Mouse (Mus musculus): ENCODE measurements around the gene Ccdc110. TPM values are rescaled to one million over a fixed set of nuclear protein-coding genes. Genes with fewer than 3 reads are reported as not detected.

The Ccdc110 gene
- polyA plus RNA-seq, 1 experiment from 2014 or later = not detected

- no peak overlapping the region for H3K27ac ChIP-seq (ENCODE audit: low read length)
- no peak for ATAC-seq
- H3K36me3 ChIP-seq (ENCODE audit: insufficient read depth, low read length) = no peaks in the 10 kb centered on the region
- no peaks in the 10 kb centered on the region for H3K4me1 ChIP-seq (ENCODE audit: insufficient read depth, low read depth, low read length)
- no peak overlapping the region for H3K4me3 ChIP-seq (ENCODE audit: low read depth, low read length)
- no peak overlapping the region for H3K4me2 ChIP-seq (replicated peaks; ENCODE audit: low read depth, low read length)
- H3K9me3 ChIP-seq (ENCODE audit: low read length) = no peaks in the 10 kb centered on the region
- H3K27me3 ChIP-seq (replicated peaks; ENCODE audit: insufficient read depth, low read length) = no peaks in the 10 kb centered on the region
- WGBS = 62% methylated on average over 2 of the region's 2 CpGs
- no peak overlapping the region for H3K9ac ChIP-seq (replicated peaks; ENCODE audit: low read depth)
- TF ChIP-seq CTCF (IDR thresholded peaks at IDR 0.05) = no peak
- TF ChIP-seq EP300 (IDR thresholded peaks at IDR 0.05) = no peak
- DNase-seq (ENCODE audit: low spot score) = no peak
Measured at GRCm38 (mm10) chr8:45988189-45988588, 53.8 kb downstream of the Ccdc110 start.

DNA sequence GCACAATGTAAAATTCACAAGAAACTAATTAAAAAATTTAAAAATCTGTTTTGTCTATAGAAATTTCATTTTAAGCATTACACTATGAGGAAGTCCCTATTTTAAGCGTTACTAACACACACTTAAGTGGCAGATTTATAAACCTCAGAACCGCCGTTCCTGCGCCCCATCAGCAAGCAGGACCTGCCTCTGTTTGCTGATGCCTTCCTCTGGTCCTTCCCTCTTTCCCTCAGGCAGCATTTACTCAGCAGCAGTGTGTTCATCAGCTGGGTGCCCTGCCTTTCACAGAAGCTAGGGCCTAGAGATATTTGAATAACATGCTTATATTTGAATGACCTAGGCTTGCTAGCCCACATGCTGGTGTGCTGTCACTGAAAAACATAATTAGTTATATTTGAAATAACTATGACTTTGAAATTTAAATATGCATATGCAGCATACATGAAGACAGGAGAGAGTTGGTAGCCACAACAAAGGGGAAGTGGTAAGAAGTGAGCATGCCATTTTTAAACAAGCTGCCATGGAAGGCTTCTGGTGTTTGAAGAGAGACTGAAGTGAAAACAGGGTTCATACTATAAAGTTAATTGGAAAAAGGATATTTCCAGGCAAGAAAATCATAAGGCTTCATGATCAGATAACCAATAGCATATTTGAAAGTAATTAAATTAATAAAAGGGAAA lies 56.4 kb downstream of the Ccdc110 start:
- Histone ChIP-seq H3K27me3 (replicated peaks; ENCODE audit: insufficient read depth, low read length) (no peaks in the 10 kb centered on the region), H3K4me3 (ENCODE audit: low read depth, low read length) (no peak overlapping the region), H3K4me1 (ENCODE audit: insufficient read depth, low read depth, low read length) (no peaks in the 10 kb centered on the region), H3K4me2 (replicated peaks; ENCODE audit: low read depth, low read length) (no peak overlapping the region), H3K9ac (replicated peaks; ENCODE audit: low read depth) (no peak overlapping the region), H3K9me3 (ENCODE audit: low read length) (no peaks in the 10 kb centered on the region), H3K27ac (ENCODE audit: low read length) (no peak overlapping the region), H3K36me3 (ENCODE audit: insufficient read depth, low read length) (peaks cover 4% of the 10 kb centered on the region; the same call in 1 of the 2 replicates)
- WGBS = 91% methylated on average over 4 of the region's 4 CpGs
- TF ChIP-seq CTCF (IDR thresholded peaks at IDR 0.05) (no peak), EP300 (IDR thresholded peaks at IDR 0.05) (no peak)
- ATAC-seq = no peak
- DNase-seq (ENCODE audit: low spot score) = no peak

Other genes starting within 250 kb of the Ccdc110 start
- gene Pdlim3, start 49.2 kb upstream of the Ccdc110 start, polyA plus RNA-seq (2015; fragmentation: Nextera tagmentation; extraction: Ambion mirVana) = 54.7 and 59.2 TPM in 2 replicates
- gene 1700029J07Rik, start 40.6 kb downstream of the Ccdc110 start, polyA plus RNA-seq (2015; fragmentation: Nextera tagmentation; extraction: Ambion mirVana) = 5.0 and 7.5 TPM in 2 replicates
- 64.9 and 69.3 TPM in 2 replicates for gene Ufsp2, start 40.9 kb downstream of the Ccdc110 start, polyA plus RNA-seq (2015; fragmentation: Nextera tagmentation; extraction: Ambion mirVana)
- gene Lrp2bp, start 64.7 kb downstream of the Ccdc110 start, polyA plus RNA-seq (2015; fragmentation: Nextera tagmentation; extraction: Ambion mirVana) = 0.76 and 0.91 TPM in 2 replicates
- gene Ankrd37, start 71.1 kb downstream of the Ccdc110 start, polyA plus RNA-seq (2015; fragmentation: Nextera tagmentation; extraction: Ambion mirVana) = 27.9 and 36.0 TPM in 2 replicates
- 25.8 and 29.5 TPM in 2 replicates for gene Cfap97, start 217.2 kb downstream of the Ccdc110 start, polyA plus RNA-seq (2015; fragmentation: Nextera tagmentation; extraction: Ambion mirVana)
- gene Snx25, start 217.5 kb downstream of the Ccdc110 start, polyA plus RNA-seq (2015; fragmentation: Nextera tagmentation; extraction: Ambion mirVana) = 34.5 and 35.2 TPM in 2 replicates